Mouse (Mus musculus) limb, embryonic 14.5 days (tissue): ENCODE data around the gene Ptprc. TPM values are rescaled to one million over a fixed set of nuclear protein-coding genes. Genes with fewer than 3 reads are reported as not detected.

Experiments used
- ATAC-seq: fragments of 200-750 bp; cut with Nextera tagmentation; 2 replicates; pipeline ENCODE4 v1.8.0; 2017; ENCODE audit warnings: low read depth, moderate number of reproducible peaks, moderate TSS enrichment; ENCODE audit not compliant: low FRiP score
- DNase-seq: peaks from one replicate; pipeline ENCODE4 v3.0.0-alpha.2; 2015; ENCODE audit warnings: low spot score
- H3K27ac ChIP-seq: fragments of 300-500 bp; sonication (generic); replicated peaks from 2 replicates; pipeline ENCODE4 v1.5.1; 2014; ENCODE audit warnings: low read depth, mild to moderate bottlenecking, low read length, moderate library complexity, mixed read lengths
- H3K27me3 ChIP-seq: fragments of 300-500 bp; sonication (generic); 2 replicates; pipeline ENCODE4 v1.6.1; 2014; ENCODE audit warnings: low read length, mixed read lengths; ENCODE audit not compliant: control insufficient read depth, insufficient read depth
- H3K36me3 ChIP-seq: fragments of 300-500 bp; sonication (generic); 2 replicates; pipeline ENCODE4 v1.6.1; 2014; ENCODE audit warnings: mild to moderate bottlenecking, low read length, moderate library complexity, mixed read lengths; ENCODE audit not compliant: control insufficient read depth, insufficient read depth
- H3K4me1 ChIP-seq: fragments of 300-500 bp; sonication (generic); 2 replicates; pipeline ENCODE4 v1.6.1; 2014; ENCODE audit warnings: antibody characterized with exemption, low read length, mixed read lengths; ENCODE audit not compliant: control insufficient read depth, insufficient read depth
- H3K4me2 ChIP-seq: fragments of 300-500 bp; sonication (generic); replicated peaks from 2 replicates; pipeline ENCODE4 v1.6.1; 2014; ENCODE audit warnings: low read depth, mild to moderate bottlenecking, low read length, moderate library complexity; ENCODE audit not compliant: severe bottlenecking
- H3K4me3 ChIP-seq: fragments of 300-500 bp; sonication (generic); replicated peaks from 2 replicates; pipeline ENCODE4 v1.5.1; 2014; ENCODE audit warnings: low read length
- H3K9ac ChIP-seq: fragments of 300-500 bp; sonication (generic); 2 replicates; pipeline ENCODE4 v1.6.1; 2014; ENCODE audit warnings: mild to moderate bottlenecking, low read depth, low read length, moderate library complexity; ENCODE audit not compliant: severe bottlenecking
- H3K9me3 ChIP-seq: fragments of 300-500 bp; sonication (generic); 2 replicates; pipeline ENCODE4 v1.6.1; 2016; ENCODE audit warnings: low read length; ENCODE audit not compliant: control insufficient read depth
- POLR2A ChIP-seq: fragments of 200-500 bp; IDR thresholded peaks from 2 replicates; pipeline ENCODE4 v1.8.0; 2012; ENCODE audit warnings: inconsistent platforms, mild to moderate bottlenecking, moderate library complexity, borderline replicate concordance; ENCODE audit not compliant: insufficient read depth, insufficient read length; ENCODE audit errors: extremely low read depth
- WGBS: fragments of 180-500 bp; shearing (Covaris S2); extraction: QIAGEN DNeasy Blood & Tissue Kit; methylation state at CpG from one replicate; pipeline ENCODE4 v1.1.7; 2014; 5-methylcytosine and 5-hydroxymethylcytosine counted together
- polyA plus RNA-seq, 2 experiments: library from polyadenylated mRNA; depleted of rRNA in 1 of 2; stranded (reverse) in 1 of 2; unstranded in 1 of 2; fragments of >200 nt; fragmentation: Nextera tagmentation in 1 of 2; extraction: Ambion mirVana in 1 of 2; gene quantifications; 2 replicates each; pipeline versions ENCODE4 v1.2.1 to v1.2.3; 2012 to 2014

The Ptprc gene
- polyA plus RNA-seq, 2 experiments: 3.2 to 4.5 TPM

DNA sequence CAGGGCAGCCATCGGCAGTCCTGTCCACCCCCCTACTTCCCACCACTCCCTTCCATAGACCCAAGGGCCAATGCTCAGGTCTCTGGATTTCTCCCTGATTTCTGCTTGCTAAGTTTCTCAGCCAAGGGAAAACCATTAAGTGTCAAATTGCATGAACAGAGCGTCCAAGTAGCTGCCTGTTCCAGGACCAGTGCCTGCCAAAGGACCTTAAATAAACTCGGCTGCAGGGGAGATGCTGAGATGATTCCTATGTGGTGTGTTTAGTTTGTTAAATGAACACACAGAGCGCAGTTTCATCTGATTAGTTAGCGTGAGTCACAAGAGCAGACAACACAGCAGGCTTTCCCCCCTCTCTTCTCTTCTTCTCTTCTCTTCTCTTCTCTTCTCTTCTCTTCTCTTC, 135.0 kb downstream of the Ptprc start:
- H3K9ac ChIP-seq: no peak overlapping the region
- no peak for TF ChIP-seq POLR2A
- peak; percentile 57 for DNase-seq
- peak; percentile 24; the same call in 1 of the 2 replicates for ATAC-seq
- no peak overlapping the region for H3K27ac ChIP-seq
- H3K4me1 ChIP-seq: peaks cover 37% of the 10 kb centered on the region
- no peaks in the 10 kb centered on the region for H3K36me3 ChIP-seq
- 0 out of 2 replicates have a peak, but pooled peaks cover 4% of the 10 kb centered on the region for H3K9me3 ChIP-seq
- no peaks in the 10 kb centered on the region for H3K27me3 ChIP-seq
- no peak overlapping the region for H3K4me2 ChIP-seq
- 17% methylated on average over 5 of the region's 5 CpGs for WGBS
- no peak overlapping the region for H3K4me3 ChIP-seq

DNA sequence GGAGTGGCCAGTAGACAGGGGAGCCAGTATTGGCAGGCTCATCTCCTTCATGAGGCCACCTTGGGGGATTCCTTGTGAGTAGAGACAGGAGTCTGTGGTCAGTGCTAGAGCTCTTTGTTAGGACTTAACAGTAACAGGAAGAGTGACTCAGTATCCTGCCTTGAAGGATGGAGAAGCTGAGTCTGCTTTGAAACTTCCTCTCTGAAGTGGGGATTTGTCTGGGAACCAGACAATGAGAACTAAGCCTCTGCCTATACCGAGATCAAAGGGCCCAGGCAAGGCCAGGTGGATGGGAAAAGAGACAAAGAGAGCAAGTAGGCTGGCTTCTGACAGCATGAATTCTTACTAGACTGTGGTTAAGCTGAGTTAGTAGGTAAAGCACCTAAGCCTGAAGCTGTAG, 136.3 kb downstream of the Ptprc start:
- no peak overlapping the region for H3K4me2 ChIP-seq
- peaks cover 34% of the 10 kb centered on the region for H3K4me1 ChIP-seq
- H3K4me3 ChIP-seq: no peak overlapping the region
- H3K36me3 ChIP-seq: no peaks in the 10 kb centered on the region
- 15% methylated on average over 1 of the region's 1 CpGs for WGBS
- no peaks in the 10 kb centered on the region for H3K27me3 ChIP-seq
- H3K27ac ChIP-seq: no peak overlapping the region
- 0 out of 2 replicates have a peak, but pooled peaks cover 4% of the 10 kb centered on the region for H3K9me3 ChIP-seq
- no peak for DNase-seq
- ATAC-seq: no peak
- no peak for TF ChIP-seq POLR2A
- H3K9ac ChIP-seq: no peak overlapping the region

DNA sequence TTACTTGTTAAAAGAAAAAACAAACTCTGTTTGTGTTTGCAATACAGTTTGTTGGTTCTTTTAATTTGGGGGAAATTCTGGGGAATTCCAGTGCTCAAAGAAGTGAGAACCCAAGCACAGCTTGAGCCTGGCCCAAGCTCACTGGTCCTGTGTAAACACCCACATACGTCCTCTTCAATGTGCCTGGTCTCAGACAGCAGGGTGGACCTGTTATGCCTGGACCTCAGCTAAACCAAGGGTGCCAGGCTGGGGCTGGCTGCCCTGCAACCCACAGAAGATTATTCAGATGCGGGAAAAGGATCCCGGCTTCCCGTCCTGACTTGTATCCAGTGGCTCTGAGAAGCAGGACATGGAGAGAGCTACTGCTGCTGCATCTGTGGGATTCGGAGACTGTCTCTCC, 138.0 kb downstream of the Ptprc start:
- H3K9me3 ChIP-seq: 0 out of 2 replicates have a peak, but pooled peaks cover 4% of the 10 kb centered on the region
- ATAC-seq (no peak), DNase-seq (no peak)
- H3K4me3 ChIP-seq: no peak overlapping the region
- TF ChIP-seq POLR2A: no peak
- no peak overlapping the region for H3K4me2 ChIP-seq
- no peak overlapping the region for H3K27ac ChIP-seq
- H3K4me1 ChIP-seq: peaks cover 29% of the 10 kb centered on the region
- WGBS: 49% methylated on average over 5 of the region's 5 CpGs
- H3K9ac ChIP-seq: no peak overlapping the region
- no peaks in the 10 kb centered on the region for H3K36me3 ChIP-seq
- H3K27me3 ChIP-seq: no peaks in the 10 kb centered on the region

DNA sequence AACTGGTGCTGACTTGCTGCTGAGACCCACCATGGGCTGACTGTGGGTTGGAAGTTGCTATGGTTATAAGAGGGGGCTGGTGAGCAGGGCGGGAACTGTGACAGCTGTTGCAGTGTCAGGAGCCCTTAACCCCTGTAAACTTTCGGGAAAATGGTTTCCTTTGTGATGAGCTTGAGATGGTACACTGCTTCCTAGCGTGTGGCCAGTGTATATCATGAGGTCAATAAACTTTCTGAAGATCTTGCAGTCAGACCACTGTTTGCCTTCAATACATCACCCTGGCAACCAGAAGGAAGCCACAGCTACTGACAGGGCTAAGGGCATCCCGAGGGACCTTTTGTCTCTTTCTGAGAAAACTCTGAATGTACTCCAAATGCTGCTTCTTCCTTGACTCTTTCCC, 145.9 kb downstream of the Ptprc start:
- Histone ChIP-seq H3K27ac (no peak overlapping the region), H3K27me3 (no peaks in the 10 kb centered on the region), H3K4me3 (no peak overlapping the region), H3K4me1 (peaks cover 7% of the 10 kb centered on the region; the same call in 1 of the 2 replicates), H3K9ac (no peak overlapping the region), H3K9me3 (no peaks in the 10 kb centered on the region), H3K36me3 (no peaks in the 10 kb centered on the region), H3K4me2 (no peak overlapping the region)
- TF ChIP-seq POLR2A: no peak
- ATAC-seq: no peak
- DNase-seq: no peak
- 68% methylated on average over 4 of the region's 4 CpGs for WGBS

DNA sequence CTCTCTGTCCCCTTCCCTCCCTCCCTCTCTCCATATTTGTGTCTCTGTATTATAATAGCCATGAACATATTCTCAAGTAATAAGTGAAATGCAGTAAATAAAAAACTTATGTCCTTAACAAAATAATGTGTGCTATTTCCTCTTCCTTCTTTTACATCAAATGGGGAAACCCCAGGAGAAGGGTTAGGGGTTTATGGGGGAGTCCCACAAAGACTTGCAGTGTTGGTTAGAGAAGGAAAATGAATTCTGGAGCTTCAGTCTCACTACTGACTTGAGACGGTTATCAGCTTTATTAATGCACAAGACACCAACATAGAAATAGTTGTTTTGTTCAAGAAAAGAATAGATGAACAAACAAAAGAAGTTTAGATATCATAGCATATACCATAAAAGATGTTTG, 150.2 kb downstream of the Ptprc start:
- no peak for DNase-seq
- peaks cover 19% of the 10 kb centered on the region for H3K4me1 ChIP-seq
- no peak overlapping the region for H3K9ac ChIP-seq
- H3K4me3 ChIP-seq: no peak overlapping the region
- ATAC-seq: no peak
- WGBS: 71% methylated on average over 1 of the region's 1 CpGs
- H3K4me2 ChIP-seq: no peak overlapping the region
- H3K27ac ChIP-seq: no peak overlapping the region
- H3K27me3 ChIP-seq: no peaks in the 10 kb centered on the region
- H3K9me3 ChIP-seq: no peaks in the 10 kb centered on the region
- no peaks in the 10 kb centered on the region for H3K36me3 ChIP-seq
- no peak for TF ChIP-seq POLR2A

DNA sequence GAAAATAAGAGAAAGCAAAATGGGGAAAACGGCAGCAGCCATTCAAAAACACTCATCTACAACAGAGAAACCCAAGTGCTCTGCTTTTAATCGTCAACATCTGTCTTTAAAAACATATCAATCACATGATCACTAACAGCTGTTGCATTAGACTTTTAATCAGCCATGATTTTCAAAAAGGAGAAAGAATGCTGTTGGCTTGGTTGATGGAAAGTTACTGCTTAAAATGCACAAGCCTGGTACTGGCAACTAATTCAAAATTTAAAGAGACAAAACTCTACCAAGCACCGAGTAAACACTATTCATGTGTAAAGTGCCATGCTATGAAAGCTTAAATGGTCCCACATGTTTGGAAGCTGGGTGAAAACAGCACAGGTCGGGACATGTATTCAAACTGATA, 151.9 kb downstream of the Ptprc start:
- no peak for TF ChIP-seq POLR2A
- Histone ChIP-seq H3K4me3 (no peak overlapping the region), H3K27ac (no peak overlapping the region), H3K36me3 (no peaks in the 10 kb centered on the region), H3K9ac (no peak overlapping the region), H3K9me3 (no peaks in the 10 kb centered on the region), H3K4me1 (peaks cover 12% of the 10 kb centered on the region), H3K4me2 (no peak overlapping the region), H3K27me3 (no peaks in the 10 kb centered on the region)
- ATAC-seq (no peak), DNase-seq (peak; percentile 64)
- 12% methylated on average over 4 of the region's 4 CpGs for WGBS
